Mouse (Mus musculus): ENCODE results near the gene Myo7a. TPM values are rescaled to one million over a fixed set of nuclear protein-coding genes. Genes with fewer than 3 reads are reported as not detected.

The Myo7a gene
- total RNA-seq, 2 experiments from 2014 or later = 2.8 to 12.7 TPM

DNA sequence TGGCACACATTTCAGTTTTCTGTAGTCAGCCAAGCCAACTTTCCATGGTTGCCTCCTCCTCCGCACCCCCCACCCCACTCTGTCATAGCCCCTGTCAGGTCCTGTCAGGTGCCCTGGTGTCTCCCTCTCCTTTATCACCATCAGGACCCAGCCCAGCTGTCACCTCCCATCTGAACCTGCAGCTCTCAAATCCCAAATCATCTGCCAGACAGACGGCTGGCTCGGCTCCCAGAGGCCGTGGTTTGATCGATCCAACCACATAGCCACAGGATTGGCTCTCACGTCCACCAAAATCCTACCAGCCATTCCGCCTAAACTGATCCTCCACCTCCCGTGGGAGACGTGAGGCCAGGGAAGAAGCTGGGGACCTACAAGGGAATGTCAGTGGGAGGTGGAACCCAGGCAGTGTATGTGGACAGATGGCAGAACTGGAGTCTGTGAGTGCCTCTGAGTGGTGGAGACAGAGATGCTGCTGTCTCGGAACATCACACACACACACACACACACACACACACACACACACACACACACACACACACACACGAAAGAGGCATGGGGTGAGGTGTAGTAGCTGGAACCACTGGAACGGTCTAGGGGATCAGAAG, 26.6 kb upstream of the Myo7a start:
- ATAC-seq (replicated peaks; ENCODE audit: low FRiP score, poor library complexity, severe bottlenecking) = no peak

DNA sequence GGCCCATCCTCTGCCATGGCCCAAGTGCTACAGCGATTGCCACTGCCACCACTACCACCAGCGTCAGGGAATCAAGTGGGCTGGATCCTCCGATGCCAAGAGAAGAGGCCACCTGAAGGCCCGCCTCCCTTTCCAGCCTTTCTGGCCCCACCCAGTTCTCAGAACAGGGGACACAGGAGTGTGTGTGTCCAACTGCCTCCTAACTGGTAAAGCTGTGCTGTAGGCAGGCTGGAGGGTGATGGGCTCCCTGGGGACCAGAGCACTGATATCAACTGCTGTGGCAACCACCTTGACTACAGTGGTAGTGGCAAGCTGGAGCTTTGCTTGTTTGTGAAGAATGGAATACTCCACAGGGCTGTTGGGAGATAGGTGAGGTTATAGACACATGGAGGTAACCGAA, 26.1 kb upstream of the Myo7a start, which contains the start of gene Omp:
TSS of gene Omp (minus strand) at position 101 of the 400 bp plus-strand sequence.
- no peak for ATAC-seq (replicated peaks; ENCODE audit: low FRiP score, poor library complexity, severe bottlenecking)

DNA sequence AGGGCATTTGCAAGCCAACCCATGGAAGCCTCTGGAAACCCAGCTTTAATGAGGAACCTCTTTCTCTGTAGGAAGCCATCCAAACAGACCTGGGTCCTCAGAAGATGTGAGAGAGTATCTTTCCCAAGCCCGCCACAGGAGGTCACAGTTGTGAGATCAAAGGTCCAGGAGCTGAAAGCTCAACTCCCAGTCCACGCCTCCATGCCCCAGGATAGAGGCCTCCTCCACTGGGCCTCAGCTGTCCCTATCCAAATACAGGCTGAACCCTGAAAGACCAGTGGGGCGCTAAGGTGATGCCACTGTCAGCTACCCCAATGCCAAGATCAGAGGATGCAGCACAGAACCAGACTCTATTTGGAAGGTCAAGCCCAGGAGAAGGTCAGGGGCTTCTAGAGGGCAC, 23.3 kb upstream of the Myo7a start:
- ATAC-seq (replicated peaks; ENCODE audit: low FRiP score, poor library complexity, severe bottlenecking) = no peak

DNA sequence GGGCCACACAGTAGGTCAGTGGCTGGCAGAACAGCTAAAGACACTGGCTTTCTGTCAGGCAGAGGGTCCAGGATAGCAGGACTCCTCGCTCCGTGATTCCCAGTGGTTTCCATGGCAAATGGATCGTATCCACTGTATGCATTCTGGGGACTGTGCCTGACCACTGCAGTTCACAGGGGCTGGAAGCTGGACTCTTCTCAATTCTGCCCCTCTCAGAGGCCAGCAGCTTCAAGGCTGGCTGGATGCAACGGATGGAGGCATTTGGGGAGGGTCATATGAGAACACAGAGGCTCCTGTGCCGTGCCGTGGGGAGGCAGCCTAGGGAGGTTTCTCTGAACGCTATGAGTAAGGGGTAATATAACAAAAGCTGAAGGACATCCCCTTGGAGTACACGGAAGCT, 22.9 kb upstream of the Myo7a start:
- ATAC-seq (replicated peaks; ENCODE audit: low FRiP score, poor library complexity, severe bottlenecking) = no peak

DNA sequence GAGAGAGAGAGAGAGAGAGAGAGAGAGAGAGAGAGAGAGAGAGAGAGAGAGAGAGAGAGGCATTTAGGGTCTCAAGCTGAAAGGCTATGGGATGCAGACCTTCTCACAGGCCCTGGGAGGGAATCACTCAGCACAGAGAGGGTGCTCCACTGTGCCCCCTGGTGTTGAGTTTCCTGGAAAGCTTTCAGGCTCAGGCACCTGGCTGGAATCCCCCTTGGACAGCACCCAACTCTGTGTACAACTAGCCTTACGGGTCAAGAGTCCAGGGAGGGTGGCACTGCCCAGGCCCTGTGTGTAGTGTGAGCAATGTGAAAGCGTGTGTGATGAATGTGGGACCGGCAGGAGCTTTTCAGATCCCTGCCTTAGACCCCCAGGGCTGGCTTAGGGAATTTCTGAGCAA, 21.9 kb upstream of the Myo7a start:
- ATAC-seq (replicated peaks; ENCODE audit: low FRiP score, poor library complexity, severe bottlenecking) = no peak

DNA sequence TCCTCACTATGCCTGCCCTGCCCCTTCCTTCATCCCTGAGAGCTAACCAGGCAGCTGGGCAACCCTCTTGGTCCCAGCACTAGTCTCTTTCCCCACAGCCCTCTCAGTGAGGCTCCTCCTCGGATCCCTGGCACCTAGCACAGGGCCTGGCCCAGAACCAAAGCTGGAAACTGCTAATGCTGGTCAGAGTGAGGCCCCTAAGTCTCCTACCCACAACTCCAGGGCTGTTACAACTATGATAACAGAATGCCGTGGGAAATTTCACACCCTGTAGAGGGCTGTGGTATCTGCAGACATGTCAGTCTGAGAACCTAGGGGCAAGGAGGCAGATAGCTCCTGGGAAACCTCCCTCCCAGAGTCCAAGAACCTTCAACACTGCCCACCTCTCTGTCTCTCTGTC, 21.3 kb upstream of the Myo7a start:
- ATAC-seq (replicated peaks; ENCODE audit: low FRiP score, poor library complexity, severe bottlenecking) = no peak

DNA sequence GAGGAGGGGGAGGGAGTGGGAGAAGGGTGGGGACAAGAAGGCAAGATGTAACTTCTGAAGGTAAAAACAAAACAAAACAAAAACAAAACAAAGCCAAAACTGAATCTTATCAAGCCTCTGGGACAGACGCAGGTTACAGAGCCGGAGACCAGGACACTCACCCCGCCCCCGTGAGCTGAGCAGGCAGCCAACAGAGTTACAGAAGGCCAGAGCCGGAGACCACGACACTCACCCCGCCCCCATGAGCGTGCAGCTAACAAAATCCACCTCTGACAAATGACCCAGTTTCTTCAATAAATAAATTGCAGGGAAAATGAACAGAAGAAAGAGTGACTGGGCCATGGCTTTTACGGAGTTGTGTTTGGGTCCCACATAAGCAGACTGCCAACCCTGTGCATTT, 19.9 kb upstream of the Myo7a start:
- no peak for ATAC-seq (replicated peaks; ENCODE audit: low FRiP score, poor library complexity, severe bottlenecking)

DNA sequence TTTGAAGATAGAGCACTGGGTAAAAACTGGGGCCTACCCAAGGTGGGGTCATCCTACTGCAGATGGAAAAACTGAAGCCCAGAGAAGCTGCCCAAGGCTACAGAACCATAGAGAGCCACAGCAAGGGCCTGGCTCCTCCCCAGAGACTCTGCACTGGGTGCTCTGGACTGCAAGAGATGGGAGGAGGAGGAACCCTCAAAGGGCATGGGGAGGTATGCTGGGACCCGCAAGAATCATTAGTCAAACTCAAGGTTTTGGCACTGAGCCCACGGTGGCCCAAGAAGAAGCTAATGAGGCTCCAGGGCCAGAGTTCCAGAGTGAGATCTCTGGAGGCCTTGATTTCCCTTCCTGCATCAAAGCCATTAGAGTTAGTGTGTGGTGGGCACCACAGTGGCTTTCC, 18.7 kb upstream of the Myo7a start:
- ATAC-seq (replicated peaks; ENCODE audit: low FRiP score, poor library complexity, severe bottlenecking) = no peak

DNA sequence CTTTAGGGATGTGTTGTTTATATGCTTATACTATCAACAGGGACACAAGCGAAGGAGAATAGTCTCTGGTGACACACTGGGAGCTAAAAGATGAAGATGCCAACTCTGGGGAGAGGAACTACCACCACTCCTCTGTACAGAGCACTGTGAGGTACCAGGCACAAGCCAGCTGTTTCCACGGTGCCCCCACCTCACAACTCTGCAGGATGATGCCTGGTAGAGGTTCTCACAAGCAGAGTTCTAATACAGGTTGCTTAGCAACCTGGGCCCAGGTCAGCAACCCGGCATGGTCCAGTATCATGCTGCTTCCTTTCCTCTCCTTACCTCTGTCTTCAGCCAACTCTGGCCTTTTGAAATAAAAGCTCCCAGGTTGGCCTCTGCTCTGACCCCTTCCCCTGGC, 18.3 kb upstream of the Myo7a start:
- no peak for ATAC-seq (replicated peaks; ENCODE audit: low FRiP score, poor library complexity, severe bottlenecking)

DNA sequence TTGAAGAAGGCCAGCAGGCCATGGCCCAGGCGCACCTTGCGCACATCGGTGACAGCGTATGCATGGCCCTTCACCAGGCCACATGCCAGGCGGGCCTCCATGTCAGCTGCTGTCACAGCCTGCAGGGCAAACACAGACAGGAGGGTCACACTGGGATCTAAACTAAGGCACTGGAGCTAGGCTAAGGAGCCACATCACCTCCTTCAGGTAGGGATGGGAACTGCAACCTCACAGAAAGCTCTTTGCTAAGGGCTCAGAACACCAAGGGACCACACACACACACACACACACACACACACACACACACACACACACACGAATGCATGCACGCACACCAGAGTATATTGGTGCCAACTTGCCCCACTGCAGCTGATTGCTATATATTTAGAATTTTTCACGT, 12.4 kb upstream of the Myo7a start:
- no peak for ATAC-seq (replicated peaks; ENCODE audit: low FRiP score, poor library complexity, severe bottlenecking)

DNA sequence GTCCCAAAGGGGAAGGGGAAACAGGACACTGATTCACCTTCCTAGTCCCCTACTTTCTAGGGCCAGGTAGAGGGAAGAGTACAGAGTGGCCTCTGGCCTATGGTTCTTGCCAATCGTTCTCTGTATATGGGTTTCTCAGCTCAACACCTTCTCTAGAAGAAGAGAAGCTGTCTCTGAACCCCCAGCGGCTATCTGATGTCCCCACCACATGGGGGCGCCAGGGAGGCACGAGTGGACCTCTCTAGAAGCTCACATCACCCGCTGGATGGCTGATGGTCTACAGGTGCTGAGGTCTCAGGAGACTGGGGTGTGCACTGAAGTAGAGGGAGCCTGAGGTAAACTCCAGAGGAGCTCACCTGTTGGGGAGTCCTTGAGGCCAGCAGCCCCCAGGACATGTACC, 6.1 kb upstream of the Myo7a start:
- peak; percentile 37; the same call in 1 of the 2 replicates for ATAC-seq (replicated peaks; ENCODE audit: low FRiP score, poor library complexity, severe bottlenecking)

DNA sequence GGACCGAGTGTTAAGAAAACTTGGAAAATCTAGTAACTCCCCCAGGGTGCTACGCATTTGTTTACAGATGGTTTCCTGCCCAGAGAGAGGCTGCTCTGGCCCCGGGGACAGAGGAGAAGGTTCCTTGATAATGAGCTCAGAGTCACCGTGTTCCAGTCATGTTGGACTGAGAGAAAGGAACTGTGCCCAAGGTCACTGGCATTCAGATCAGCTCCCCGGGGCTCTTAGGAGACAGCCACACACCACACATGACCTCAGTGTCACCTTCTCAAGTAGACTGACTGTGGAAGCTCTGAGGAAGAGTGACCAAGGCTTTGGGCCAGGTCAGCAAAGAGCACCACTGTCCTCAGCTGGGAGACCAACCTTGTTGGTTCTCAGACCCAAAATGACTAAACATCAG, 5.4 kb upstream of the Myo7a start:
- no peak for ATAC-seq (replicated peaks; ENCODE audit: low FRiP score, poor library complexity, severe bottlenecking)

DNA sequence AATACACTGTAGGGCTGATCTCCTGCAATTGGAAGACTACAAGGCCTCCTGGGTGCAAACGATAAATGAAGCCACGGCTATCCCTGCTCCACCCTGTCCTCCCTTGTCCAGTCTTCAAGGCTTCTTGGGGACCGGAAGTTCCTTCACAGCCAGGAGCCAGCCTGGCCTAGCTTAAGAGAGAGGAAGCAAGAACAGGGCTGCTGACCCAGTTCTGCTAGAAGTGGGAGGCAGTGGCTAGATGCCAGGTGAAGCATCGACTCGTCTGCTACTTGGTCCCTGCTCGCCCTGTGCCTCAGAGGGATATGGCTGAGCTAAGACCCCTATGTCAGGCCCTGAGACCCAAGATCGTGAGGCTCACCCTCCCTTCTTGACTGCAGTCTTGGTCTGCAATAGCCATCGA, 2.3 kb upstream of the Myo7a start:
- no peak for ATAC-seq (replicated peaks; ENCODE audit: low FRiP score, poor library complexity, severe bottlenecking)

DNA sequence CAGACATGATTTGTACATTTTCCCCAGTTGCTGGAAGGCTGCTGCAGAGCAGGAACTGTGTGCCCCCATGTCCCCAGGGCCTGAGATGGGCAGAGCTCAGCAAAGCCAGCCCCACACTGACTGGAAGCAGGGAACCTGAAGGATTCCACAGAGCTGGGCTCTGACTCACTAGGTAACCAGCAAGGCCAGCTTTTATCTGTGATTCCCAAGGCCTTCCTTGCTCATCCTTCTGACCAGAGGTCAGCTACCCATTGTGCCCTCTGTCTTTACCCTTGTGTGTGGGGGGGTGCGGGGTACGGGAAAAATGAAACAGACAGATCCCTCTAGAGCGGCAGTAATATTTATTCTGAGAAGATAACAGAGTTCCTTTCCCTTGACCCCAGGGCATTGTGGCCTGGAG, 1.9 kb upstream of the Myo7a start:
- ATAC-seq (replicated peaks; ENCODE audit: low FRiP score, poor library complexity, severe bottlenecking) = no peak

DNA sequence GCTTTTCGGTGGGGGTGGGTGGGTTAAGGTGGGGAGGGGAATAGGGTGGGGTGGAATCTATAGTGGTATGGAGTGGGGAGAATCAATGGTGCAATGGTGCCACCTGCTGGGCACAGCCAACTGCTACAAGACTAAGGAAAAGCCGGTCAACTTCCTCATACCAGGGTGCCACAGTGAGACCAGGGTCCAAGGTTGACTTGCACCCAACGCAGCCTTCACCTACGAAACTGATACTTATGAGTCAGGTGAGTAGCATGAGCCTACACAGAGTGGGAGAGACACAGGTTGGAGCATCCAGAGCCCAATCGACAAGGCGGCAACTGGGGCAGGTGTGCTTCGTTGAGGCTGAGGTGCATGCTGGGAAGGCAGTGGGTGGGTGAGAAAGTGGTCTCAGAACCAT, 1.0 kb upstream of the Myo7a start:
- peak; percentile 43 for ATAC-seq (replicated peaks; ENCODE audit: low FRiP score, poor library complexity, severe bottlenecking)

DNA sequence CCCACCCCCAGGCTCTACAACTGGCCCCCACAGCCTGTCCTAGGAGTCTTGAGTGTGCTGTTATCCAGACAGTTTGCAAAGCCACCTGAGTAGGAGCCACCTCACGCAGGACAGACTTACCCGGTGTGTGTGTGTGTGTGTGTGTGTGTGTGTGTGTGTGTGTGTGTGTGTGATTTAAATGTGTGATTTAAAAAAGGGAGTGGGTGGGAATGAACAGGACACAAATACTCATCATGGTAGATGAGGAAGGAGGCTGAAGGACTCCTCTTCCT, 573 bp upstream of the Myo7a start:
- ATAC-seq (replicated peaks; ENCODE audit: low FRiP score, poor library complexity, severe bottlenecking) = no peak

DNA sequence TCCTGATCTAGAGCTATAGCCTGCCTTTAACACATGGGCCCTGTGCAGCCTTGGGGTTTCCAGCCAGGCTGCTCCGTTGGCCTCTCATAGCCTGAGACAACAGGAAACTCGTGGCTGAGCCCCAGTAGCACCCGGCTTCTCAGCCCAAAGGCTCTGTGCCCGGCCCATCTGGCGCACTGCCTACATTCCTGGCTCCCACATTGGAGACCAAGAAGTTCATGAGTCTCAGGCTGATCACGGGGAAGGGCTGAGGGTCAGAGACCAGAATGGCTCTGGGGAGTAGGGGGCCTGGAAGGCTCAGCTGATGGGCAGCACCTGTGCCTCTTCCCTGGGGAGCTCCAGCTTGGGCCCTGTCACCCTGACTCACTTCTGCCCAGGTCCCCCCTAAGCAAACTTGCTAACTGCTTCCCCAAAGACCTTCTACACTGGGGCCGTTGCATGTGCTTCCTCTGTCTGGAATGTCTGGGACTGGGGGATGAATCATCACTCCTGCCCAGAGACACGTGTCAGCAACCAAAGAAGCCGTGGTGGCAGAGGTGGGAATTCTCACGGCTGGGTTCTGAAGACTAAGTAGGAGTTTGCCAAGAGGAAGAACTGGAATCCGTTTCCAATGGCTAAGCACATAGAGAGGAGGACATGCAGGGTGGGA, 2.2 kb downstream of the Myo7a start:
- no peak for ATAC-seq (replicated peaks; ENCODE audit: low FRiP score, poor library complexity, severe bottlenecking)

DNA sequence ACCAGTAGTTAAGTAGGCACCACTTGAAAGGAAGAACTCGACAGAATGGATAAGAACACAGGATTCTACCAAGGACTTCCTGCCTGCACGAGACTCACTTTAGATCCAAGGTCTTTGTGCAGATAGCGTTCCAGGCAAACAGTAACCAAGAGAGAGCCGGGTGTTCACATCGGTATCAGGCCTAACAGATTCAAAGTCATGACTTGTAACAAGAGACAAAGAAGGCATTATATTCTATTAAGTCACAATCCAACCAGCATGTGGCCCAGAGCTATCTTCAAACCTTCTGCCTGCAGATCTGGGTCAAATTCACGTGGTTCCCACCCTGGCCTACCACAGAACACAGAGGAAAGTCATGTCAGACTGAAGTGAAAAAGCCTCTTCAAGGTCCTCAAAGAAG, 4.7 kb downstream of the Myo7a start:
- no peak for ATAC-seq (replicated peaks; ENCODE audit: low FRiP score, poor library complexity, severe bottlenecking)

DNA sequence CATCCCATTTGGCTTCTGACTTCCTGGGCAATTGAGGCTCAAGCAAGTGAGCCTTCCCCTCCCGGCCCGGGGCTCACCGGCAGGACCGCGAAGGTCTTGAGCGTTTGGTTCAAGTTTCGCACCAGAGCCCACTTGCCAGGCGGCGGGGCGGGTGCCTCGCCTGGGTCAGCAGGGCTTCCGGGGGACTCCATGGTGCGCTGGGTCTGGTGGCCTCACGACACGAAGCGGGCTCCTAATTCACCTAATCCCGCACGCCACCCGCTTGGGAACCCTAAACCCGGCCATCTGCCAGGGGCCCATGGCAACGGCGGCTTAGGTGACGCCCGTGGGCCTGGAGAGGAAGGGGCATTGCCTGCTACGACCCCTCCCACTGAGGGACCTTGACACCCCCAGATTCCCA, 8.1 kb downstream of the Myo7a start:
- ATAC-seq (replicated peaks; ENCODE audit: low FRiP score, poor library complexity, severe bottlenecking) = no peak

DNA sequence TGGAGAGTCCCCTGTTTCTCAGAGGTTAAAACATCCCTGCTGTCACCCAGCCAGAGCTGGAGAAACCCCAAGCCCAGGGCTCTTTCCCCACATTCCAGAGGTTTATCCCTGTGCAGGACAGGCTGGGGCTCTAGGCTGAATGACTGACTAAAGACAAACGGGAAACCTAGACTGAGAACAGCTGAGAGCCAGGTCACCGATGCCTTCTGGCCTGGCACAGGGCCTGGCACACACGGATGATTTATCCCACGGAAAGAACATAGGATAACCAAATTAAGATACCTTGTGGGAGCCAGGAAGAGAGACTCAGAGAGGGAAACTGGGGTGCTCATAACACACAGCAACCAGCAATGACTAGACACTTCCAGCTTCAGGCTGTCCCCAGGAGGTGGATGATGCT, 9.6 kb downstream of the Myo7a start:
- ATAC-seq (replicated peaks; ENCODE audit: low FRiP score, poor library complexity, severe bottlenecking) = no peak

DNA sequence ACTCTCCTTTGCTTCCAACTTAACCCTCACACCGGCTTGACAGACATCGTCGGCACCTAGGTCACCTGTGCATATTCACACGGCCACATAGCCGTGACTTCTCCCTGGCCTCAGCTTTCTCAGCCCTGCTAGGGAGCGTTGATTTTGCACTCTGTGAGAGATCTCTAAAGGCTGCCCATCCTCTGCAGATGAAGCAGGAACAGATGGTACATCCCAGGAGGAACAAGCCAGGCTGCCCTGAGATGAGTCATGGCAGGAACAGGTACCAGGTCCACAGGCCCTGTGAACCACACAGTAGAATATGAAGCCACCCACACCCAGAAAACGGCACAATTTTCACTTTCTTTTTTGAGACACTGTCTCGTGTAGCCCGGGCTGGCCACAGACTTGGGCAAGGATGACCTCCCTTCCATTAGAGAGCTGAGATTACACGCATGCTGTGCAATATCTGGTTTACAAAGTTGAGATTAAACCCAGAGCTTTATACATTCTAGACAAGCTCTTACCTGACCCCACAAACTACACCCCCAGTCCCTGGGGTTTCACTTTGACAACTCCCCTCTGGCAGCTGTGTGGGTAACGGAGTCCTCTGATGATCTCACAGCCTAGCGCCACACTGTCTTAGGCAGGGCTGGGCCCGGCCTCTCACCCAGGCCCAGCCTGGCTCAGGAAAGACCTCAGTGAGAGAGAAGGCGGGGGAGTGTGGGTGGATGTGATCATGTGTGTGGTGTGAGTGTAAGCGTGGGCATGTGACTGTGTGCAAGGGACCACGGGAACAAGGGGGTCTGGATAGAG, 10.5 kb downstream of the Myo7a start:
- ATAC-seq (replicated peaks; ENCODE audit: low FRiP score, poor library complexity, severe bottlenecking) = no peak

DNA sequence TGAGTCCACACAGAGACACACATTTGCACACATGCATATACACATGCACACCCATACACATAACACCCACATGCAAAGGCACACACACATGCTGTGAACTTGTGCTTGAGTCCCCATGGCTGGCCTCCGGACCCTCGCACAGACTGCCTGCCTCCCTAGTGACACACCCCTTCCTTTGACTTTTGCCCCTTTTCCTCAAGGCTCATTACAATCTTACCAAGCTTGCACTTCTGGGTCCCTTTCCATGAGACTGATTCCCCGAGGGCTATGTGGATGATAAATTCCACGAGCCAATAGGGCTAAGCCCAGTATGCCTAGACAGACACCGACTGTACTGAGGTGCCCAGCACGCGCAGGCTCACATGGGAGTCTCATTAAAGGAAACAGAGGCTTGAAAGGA, 13.1 kb downstream of the Myo7a start:
- ATAC-seq (replicated peaks; ENCODE audit: low FRiP score, poor library complexity, severe bottlenecking) = no peak

Measured in erythroblast, adult 5-6 weeks (primary cell).